Comparison of ENCODE assay signal across 8 mouse cellular contexts in the genomic region with DNA sequence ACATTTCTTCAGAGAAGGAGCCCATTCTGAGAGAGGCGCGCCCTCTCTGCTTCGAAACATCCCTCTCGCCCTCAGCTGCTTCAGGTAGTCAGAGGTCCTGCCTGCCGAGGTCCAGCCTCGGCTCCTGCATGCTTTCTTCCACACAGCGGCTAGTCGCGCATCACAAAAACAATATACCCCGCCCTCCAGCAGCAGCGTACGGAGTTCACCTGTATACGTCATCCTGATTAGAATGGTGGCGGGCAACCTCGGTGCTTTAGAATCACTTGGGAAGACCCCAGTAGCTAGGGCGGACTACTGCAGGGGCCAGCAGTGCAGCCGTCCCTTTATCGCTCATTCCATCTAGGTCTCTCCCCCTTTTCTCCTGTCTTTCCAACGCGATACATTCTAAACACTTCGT. TPM values are rescaled to one million over a fixed set of nuclear protein-coding genes. Genes with fewer than 3 reads are reported as not detected.
DNase-seq lines count a peak whose midpoint lies in the region; ATAC-seq and TF ChIP-seq lines count a peak whose summit lies in the region.

No protein-coding gene starts in this region.

- H3K27me3 ChIP-seq in hindbrain, embryonic 13.5 days = no peaks in the 10 kb centered on the region
- peaks cover 29% of the 10 kb centered on the region for H3K27me3 ChIP-seq in liver, postnatal 0 days (ENCODE audit: insufficient read depth, low read length)
- peaks cover 11% of the 10 kb centered on the region; the same call in 1 of the 2 replicates for H3K27me3 ChIP-seq in stomach, embryonic 15.5 days (replicated peaks)

- ATAC-seq in hindbrain, embryonic 13.5 days (ENCODE audit: low FRiP score) = peak; percentile 82
- ATAC-seq in liver, postnatal 0 days = peak; percentile 42
- ATAC-seq in stomach, embryonic 15.5 days (ENCODE audit: insufficient read depth, low FRiP score, low read depth) = no peak

- intact Hi-C loops in left cerebral cortex, adult 2 months (cut with DNase I) = no loop called here

- peak overlapping the region; percentile 55 for H3K4me3 ChIP-seq in left cerebral cortex, adult 2 months
- peak overlapping the region; percentile 57 for H3K4me3 ChIP-seq in hindbrain, embryonic 13.5 days
- peak overlapping the region; percentile 33 for H3K4me3 ChIP-seq in liver, postnatal 0 days (ENCODE audit: low read depth, low read length)
- H3K4me3 ChIP-seq in stomach, embryonic 15.5 days (replicated peaks) = peak overlapping the region; percentile 41

- no peak for TF ChIP-seq EP300 in liver, postnatal 0 days (IDR thresholded peaks at IDR 0.05; ENCODE audit: low read depth)

- peak overlapping the region; percentile 97 for H3K27ac ChIP-seq in left cerebral cortex, adult 2 months
- H3K27ac ChIP-seq in hindbrain, embryonic 13.5 days = peak overlapping the region; percentile 94
- H3K27ac ChIP-seq in liver, postnatal 0 days (ENCODE audit: low read depth) = no peak overlapping the region
- H3K27ac ChIP-seq in stomach, embryonic 15.5 days = no peak overlapping the region

- 5% methylated on average over 21 of the region's 21 CpGs for WGBS in hindbrain, embryonic 13.5 days
- WGBS in liver, postnatal 0 days (ENCODE audit: insufficient replicate concordance) = 10% methylated on average over 21 of the region's 21 CpGs
- 10% methylated on average over 21 of the region's 21 CpGs for WGBS in stomach, embryonic 15.5 days

- H3K4me2 ChIP-seq in hindbrain, embryonic 13.5 days = peak overlapping the region; percentile 63
- peak overlapping the region; percentile 77 for H3K4me2 ChIP-seq in liver, postnatal 0 days (ENCODE audit: low read depth, low read length)
- peak overlapping the region; percentile 87 for H3K4me2 ChIP-seq in stomach, embryonic 15.5 days

- H3K9ac ChIP-seq in hindbrain, embryonic 13.5 days = peak overlapping the region; percentile 89
- H3K9ac ChIP-seq in liver, postnatal 0 days (replicated peaks) = 0 out of 2 replicates have a peak overlapping the region, but pooled peaks have one; percentile 9
- H3K9ac ChIP-seq in stomach, embryonic 15.5 days = no peak overlapping the region

- TF ChIP-seq CTCF in left cerebral cortex, adult 2 months (IDR thresholded peaks at IDR 0.05) = no peak
- TF ChIP-seq CTCF in liver, postnatal 0 days (IDR thresholded peaks at IDR 0.05; ENCODE audit: low read depth) = no peak

- H3K4me1 ChIP-seq in hindbrain, embryonic 13.5 days (replicated peaks) = peaks cover 36% of the 10 kb centered on the region
- peaks cover 17% of the 10 kb centered on the region for H3K4me1 ChIP-seq in liver, postnatal 0 days (ENCODE audit: insufficient read depth)
- H3K4me1 ChIP-seq in stomach, embryonic 15.5 days = peaks cover 16% of the 10 kb centered on the region

- H3K36me3 ChIP-seq in hindbrain, embryonic 13.5 days = no peaks in the 10 kb centered on the region
- no peaks in the 10 kb centered on the region for H3K36me3 ChIP-seq in liver, postnatal 0 days (replicated peaks; ENCODE audit: insufficient read depth, low read length)
- no peaks in the 10 kb centered on the region for H3K36me3 ChIP-seq in stomach, embryonic 15.5 days

- no peaks in the 10 kb centered on the region for H3K9me3 ChIP-seq in hindbrain, embryonic 13.5 days
- H3K9me3 ChIP-seq in liver, postnatal 0 days (ENCODE audit: low read length) = no peaks in the 10 kb centered on the region
- H3K9me3 ChIP-seq in stomach, embryonic 15.5 days = no peaks in the 10 kb centered on the region

- peak; percentile 36 to 42 for DNase-seq in left cerebral cortex, adult 2 months (ENCODE audit: extremely low spot score in 1 of 2, low spot score in 2 of 2)
- DNase-seq in left cerebral cortex, adult 11 months (ENCODE audit: low spot score) = no peak
- DNase-seq in cerebellum, postnatal 10 days = peak; percentile 39 to 49
- DNase-seq in liver, postnatal 0 days = no peak
- no peak for DNase-seq in urinary bladder, adult 18-20 months (ENCODE audit: low spot score in 2 of 2)
- DNase-seq in layer of hippocampus, adult 11-12 months (ENCODE audit: low spot score) = no peak

RNA-seq across cellular contexts. Expression of gene Mical3, which starts 1.3 kb away (rescaled TPM):
- total RNA-seq in left cerebral cortex, adult 2 months (2021) = 100 to 1,000 TPM; 127 to 141 TPM
- polyA plus RNA-seq in hindbrain, embryonic 13.5 days (2015; fragmentation: Nextera tagmentation; extraction: Ambion mirVana) = 33.8 and 34.5 TPM in 2 replicates
- polyA plus RNA-seq in liver, postnatal 0 days (2015; fragmentation: Nextera tagmentation; extraction: Ambion mirVana) = 4.0 and 4.5 TPM in 2 replicates
- polyA plus RNA-seq in stomach, embryonic 15.5 days (2015; fragmentation: Nextera tagmentation; extraction: Ambion mirVana) = 10.7 and 11.7 TPM in 2 replicates

RNA-seq across cellular contexts. Expression of gene Pex26, which starts 54.0 kb away (rescaled TPM):
- 10 to 100 TPM; 15.0 to 15.1 TPM for total RNA-seq in left cerebral cortex, adult 2 months (2021)
- 13.9 and 14.7 TPM in 2 replicates for polyA plus RNA-seq in hindbrain, embryonic 13.5 days (2015; fragmentation: Nextera tagmentation; extraction: Ambion mirVana)
- polyA plus RNA-seq in liver, postnatal 0 days (2015; fragmentation: Nextera tagmentation; extraction: Ambion mirVana) = 3.9 and 4.2 TPM in 2 replicates
- 13.6 and 14.0 TPM in 2 replicates for polyA plus RNA-seq in stomach, embryonic 15.5 days (2015; fragmentation: Nextera tagmentation; extraction: Ambion mirVana)

Comparison
In these comparisons a context has a peak if more than half of its experiments do, and no peak if none do; other contexts are left out.
1. DNase-seq: peak in left cerebral cortex, adult 2 months (2 of 2) and cerebellum, postnatal 10 days (2 of 2); none in left cerebral cortex, adult 11 months (single experiment), liver, postnatal 0 days (single experiment), urinary bladder, adult 18-20 months (0 of 2) and layer of hippocampus, adult 11-12 months (single experiment).
2. H3K27ac ChIP-seq: peak in left cerebral cortex, adult 2 months (single experiment) and hindbrain, embryonic 13.5 days (single experiment); none in liver, postnatal 0 days (single experiment) and stomach, embryonic 15.5 days (single experiment).
3. Peak in every context shown above with its lines, with median percentiles within 50 percentile points of each other: H3K4me3 ChIP-seq and H3K4me2 ChIP-seq.